9 mouse cellular contexts compared by ENCODE assay signal in genomic region chr12:70679701-70680425, GRCm38 (mm10).
DNase-seq lines count a peak whose midpoint lies in the region; ATAC-seq and TF ChIP-seq lines count a peak whose summit lies in the region.
"Had no signal": no experiment of that assay in that cellular context is flagged by ENCODE, and none has a peak within 500 bp of the region (broad histone marks: within the 10 kb centered on the region; RNA-seq: fewer than 3 reads in every experiment).

No protein-coding gene starts in this region.

- 80% methylated on average over 20 of the region's 20 CpGs for WGBS in forebrain, embryonic 11.5 days
- WGBS in forebrain, embryonic 10.5 days = 84% methylated on average over 20 of the region's 20 CpGs
- WGBS in heart, embryonic 11.5 days (ENCODE audit: insufficient replicate concordance) = 67% methylated on average over 20 of the region's 20 CpGs
- 48% methylated on average over 20 of the region's 20 CpGs for WGBS in limb, embryonic 15.5 days

- H3K27me3 ChIP-seq in forebrain, embryonic 11.5 days (ENCODE audit: control insufficient read depth, insufficient read depth, low read length) = no peaks in the 10 kb centered on the region
- no peaks in the 10 kb centered on the region for H3K27me3 ChIP-seq in forebrain, embryonic 10.5 days (ENCODE audit: poor library complexity, severe bottlenecking)
- H3K27me3 ChIP-seq in heart, embryonic 11.5 days (ENCODE audit: control insufficient read depth, insufficient read depth, low read length) = no peaks in the 10 kb centered on the region
- H3K27me3 ChIP-seq in limb, embryonic 15.5 days = no peaks in the 10 kb centered on the region

- H3K4me3 ChIP-seq in forebrain, embryonic 11.5 days (ENCODE audit: low read depth, low read length) = no peak overlapping the region
- H3K4me3 ChIP-seq in forebrain, embryonic 10.5 days = no peak overlapping the region
- H3K4me3 ChIP-seq in heart, embryonic 11.5 days (ENCODE audit: low read depth, low read length) = no peak overlapping the region
- H3K4me3 ChIP-seq in limb, embryonic 15.5 days = no peak overlapping the region

- peak; percentile 53 for DNase-seq in forebrain, embryonic 11.5 days (ENCODE audit: low spot score)
- DNase-seq in forebrain, embryonic 10.5 days (ENCODE audit: extremely low spot score, low spot score) = no peak
- peak; percentile 78 for DNase-seq in brain, embryonic 14.5 days (ENCODE audit: low read depth)
- peak; percentile 51 for DNase-seq in right cerebral cortex, postnatal 4 days
- DNase-seq in cerebellum, adult 9-11 months = no peak
- DNase-seq in ovary, postnatal 36 days (ENCODE audit: low spot score) = no peak

- no peaks in the 10 kb centered on the region for H3K4me1 ChIP-seq in forebrain, embryonic 11.5 days (replicated peaks; ENCODE audit: control insufficient read depth, insufficient read depth, low read length)
- peaks cover 4% of the 10 kb centered on the region for H3K4me1 ChIP-seq in forebrain, embryonic 10.5 days
- H3K4me1 ChIP-seq in heart, embryonic 11.5 days (ENCODE audit: control insufficient read depth, insufficient read depth, low read length) = peaks cover 11% of the 10 kb centered on the region
- peaks cover 26% of the 10 kb centered on the region for H3K4me1 ChIP-seq in limb, embryonic 15.5 days

- H3K27ac ChIP-seq in forebrain, embryonic 11.5 days (ENCODE audit: low read depth, low read length) = no peak overlapping the region
- no peak overlapping the region for H3K27ac ChIP-seq in forebrain, embryonic 10.5 days
- H3K27ac ChIP-seq in heart, embryonic 11.5 days (ENCODE audit: low read depth, low read length) = no peak overlapping the region
- H3K27ac ChIP-seq in limb, embryonic 15.5 days = peak overlapping the region; percentile 18; the same call in 1 of the 2 replicates
- H3K27ac ChIP-seq: macrophage had no signal

- peak; percentile 10; the same call in 1 of the 2 replicates for TF ChIP-seq CTCF in brain, embryonic 14.5 days (IDR thresholded peaks at IDR 0.05; ENCODE audit: borderline replicate concordance, extremely low read depth, insufficient read depth, insufficient read length)

- no peak for ATAC-seq in forebrain, embryonic 11.5 days (replicated peaks; ENCODE audit: low FRiP score)
- ATAC-seq in heart, embryonic 11.5 days (replicated peaks; ENCODE audit: insufficient number of reproducible peaks, low FRiP score, low TSS enrichment) = no peak
- peak; percentile 43 for ATAC-seq in limb, embryonic 15.5 days (ENCODE audit: insufficient number of reproducible peaks, low FRiP score, low TSS enrichment, low read depth)

- TF ChIP-seq POLR2A in brain, embryonic 14.5 days (IDR thresholded peaks at IDR 0.05; ENCODE audit: borderline replicate concordance, extremely low read depth, insufficient read depth, insufficient read length, poor library complexity, severe bottlenecking) = no peak

- H3K9ac ChIP-seq in forebrain, embryonic 11.5 days (ENCODE audit: low read length) = no peak overlapping the region
- no peak overlapping the region for H3K9ac ChIP-seq in heart, embryonic 11.5 days (ENCODE audit: low read depth, low read length)
- H3K9ac ChIP-seq in limb, embryonic 15.5 days = no peak overlapping the region

- H3K4me2 ChIP-seq in forebrain, embryonic 11.5 days (ENCODE audit: low read depth, low read length, severe bottlenecking) = no peak overlapping the region
- H3K4me2 ChIP-seq in heart, embryonic 11.5 days = 0 out of 2 replicates have a peak overlapping the region, but pooled peaks have one; percentile 6
- peak overlapping the region; percentile 26 for H3K4me2 ChIP-seq in limb, embryonic 15.5 days

- no peaks in the 10 kb centered on the region for H3K36me3 ChIP-seq in forebrain, embryonic 11.5 days (ENCODE audit: control insufficient read depth, insufficient read depth, low read length)
- H3K36me3 ChIP-seq in forebrain, embryonic 10.5 days (replicated peaks) = no peaks in the 10 kb centered on the region
- no peaks in the 10 kb centered on the region for H3K36me3 ChIP-seq in heart, embryonic 11.5 days (ENCODE audit: control insufficient read depth, insufficient read depth, low read length)
- H3K36me3 ChIP-seq in limb, embryonic 15.5 days = no peaks in the 10 kb centered on the region

- no peaks in the 10 kb centered on the region for H3K9me3 ChIP-seq in forebrain, embryonic 11.5 days (ENCODE audit: control insufficient read depth, low read length)
- H3K9me3 ChIP-seq in forebrain, embryonic 10.5 days = 0 out of 2 replicates have a peak, but pooled peaks cover 5% of the 10 kb centered on the region
- H3K9me3 ChIP-seq in heart, embryonic 11.5 days (replicated peaks; ENCODE audit: control insufficient read depth, low read length) = no peaks in the 10 kb centered on the region
- no peaks in the 10 kb centered on the region for H3K9me3 ChIP-seq in limb, embryonic 15.5 days

Comparison
In these comparisons a context has a peak if more than half of its experiments do, and no peak if none do; other contexts are left out.
1. DNase-seq: peak in forebrain, embryonic 11.5 days (single experiment), brain, embryonic 14.5 days (single experiment) and right cerebral cortex, postnatal 4 days (single experiment); none in forebrain, embryonic 10.5 days (single experiment), cerebellum, adult 9-11 months (single experiment) and ovary, postnatal 36 days (single experiment).